Mouse (Mus musculus) CH12.LX (cell line): ENCODE measurements at regions not wholly inside any gene's neighbourhood (a gene's known extent, or its start where the extent isn't known, plus 50 kb on each side); places are given as distances from the start of the nearest gene placed in this dataset.
A peak's percentile ranks its signal among the peaks of the same experiment; 100 is the strongest.

Experiments
- DNase-seq: peaks from one replicate; pipeline ENCODE4 v3.0.0-alpha.2; 2013; ENCODE audit errors: extremely low read depth
- H3K27ac ChIP-seq: 2 replicates; pipeline ENCODE4 v1.5.1; 2012; ENCODE audit warnings: low read depth, mild to moderate bottlenecking, control low read depth, moderate library complexity; ENCODE audit not compliant: insufficient read depth
- H3K27me3 ChIP-seq: replicated peaks from 2 replicates; pipeline ENCODE3; 2012; ENCODE audit warnings: inconsistent platforms
- H3K36me3 ChIP-seq, 2 experiments: replicated peaks in 1 of 2; 2 replicates each; pipeline versions ENCODE3 to v1.6.1; 2012; ENCODE audit warnings: inconsistent platforms in 1 of 2, low read length in 1 of 2, mild to moderate bottlenecking in 1 of 2, mixed read lengths in 1 of 2, moderate library complexity in 1 of 2; ENCODE audit not compliant: control insufficient read depth in 1 of 2, insufficient read depth in 1 of 2
- H3K4me1 ChIP-seq, 2 experiments: 2 replicates each; pipeline ENCODE4 v1.6.1; 2012; ENCODE audit warnings: inconsistent platforms in 1 of 2, moderate library complexity in 1 of 2; ENCODE audit not compliant: insufficient read depth in 2 of 2, control insufficient read depth in 1 of 2
- H3K4me2 ChIP-seq: 2 replicates; pipeline ENCODE4 v1.6.1; 2012; ENCODE audit warnings: low read depth, mild to moderate bottlenecking, control low read depth; ENCODE audit not compliant: poor library complexity, insufficient read depth, severe bottlenecking
- H3K4me3 ChIP-seq, 3 experiments: fragments of 150-350 bp in 1 of 3; sonication (generic) in 1 of 3; replicated peaks in 1 of 3; 2 replicates each; pipeline versions ENCODE3 to v1.5.1; 2011 to 2012; ENCODE audit warnings: low read depth in 2 of 3, low read length in 2 of 3, mild to moderate bottlenecking in 2 of 3, moderate library complexity in 2 of 3, control low read depth in 1 of 3, improper control_type of control experiment in 1 of 3, inconsistent platforms in 1 of 3, mixed read lengths in 1 of 3; ENCODE audit not compliant: poor library complexity in 1 of 3
- H3K79me2 ChIP-seq: replicated peaks from 2 replicates; pipeline ENCODE4 v1.6.1; 2012; ENCODE audit warnings: mild to moderate bottlenecking, moderate library complexity; ENCODE audit not compliant: control insufficient read depth, poor library complexity, insufficient read depth, severe bottlenecking; ENCODE audit errors: extremely low read depth
- H3K9ac ChIP-seq: 2 replicates; pipeline ENCODE4 v1.6.1; 2012; ENCODE audit warnings: low read depth, mild to moderate bottlenecking, control low read depth, moderate library complexity; ENCODE audit not compliant: insufficient read depth
- H3K9me3 ChIP-seq: replicated peaks from 2 replicates; pipeline ENCODE3; 2012; ENCODE audit warnings: low read length, inconsistent platforms, mixed read lengths
- BHLHE40 ChIP-seq: IDR thresholded peaks from 2 replicates; pipeline ENCODE4 v1.6.1; 2011; ENCODE audit warnings: mild to moderate bottlenecking, low read depth, low read length, improper control_type of control experiment
- CHD1 ChIP-seq: IDR thresholded peaks from 2 replicates; pipeline ENCODE4 v1.6.1; 2012; ENCODE audit warnings: low read depth, low read length, improper control_type of control experiment, inconsistent platforms
- CHD2 ChIP-seq: IDR thresholded peaks from 2 replicates; pipeline ENCODE4 v1.6.1; 2011; ENCODE audit warnings: low read length, improper control_type of control experiment
- CTCF ChIP-seq, 2 experiments: IDR thresholded peaks in 1 of 2; conservative IDR thresholded peaks in 1 of 2; 2 replicates each; pipeline ENCODE4 v1.5.1; 2011 to 2012; ENCODE audit warnings: low read depth in 2 of 2, low read length in 2 of 2, improper control_type of control experiment in 1 of 2, inconsistent platforms in 1 of 2, mild to moderate bottlenecking in 1 of 2, moderate library complexity in 1 of 2
- E2F4 ChIP-seq: IDR thresholded peaks from 2 replicates; pipeline ENCODE4 v1.6.1; 2011; ENCODE audit warnings: low read depth, low read length, improper control_type of control experiment; ENCODE audit not compliant: insufficient replicate concordance
- EP300 ChIP-seq: IDR thresholded peaks from 2 replicates; pipeline ENCODE4 v1.6.1; 2011; ENCODE audit warnings: low read length, improper control_type of control experiment
- ETS1 ChIP-seq: conservative IDR thresholded peaks from 2 replicates; pipeline ENCODE4 v1.6.1; 2012; ENCODE audit warnings: low read depth, mild to moderate bottlenecking, inconsistent platforms, low read length, improper control_type of control experiment, moderate library complexity
- HCFC1 ChIP-seq: IDR thresholded peaks from 2 replicates; pipeline ENCODE4 v1.6.1; 2012; ENCODE audit warnings: low read depth, mild to moderate bottlenecking, inconsistent platforms, low read length, improper control_type of control experiment
- IRF4 ChIP-seq: IDR thresholded peaks from 2 replicates; pipeline ENCODE4 v1.6.1; 2014; ENCODE audit warnings: low read depth, mild to moderate bottlenecking, inconsistent platforms, low read length, improper control_type of control experiment
- JUN ChIP-seq: IDR thresholded peaks from 2 replicates; pipeline ENCODE4 v1.6.1; 2011; ENCODE audit warnings: low read depth, mild to moderate bottlenecking, low read length, improper control_type of control experiment, moderate library complexity; ENCODE audit not compliant: insufficient read depth
- JUND ChIP-seq: conservative IDR thresholded peaks from 2 replicates; pipeline ENCODE4 v1.6.1; 2011; ENCODE audit warnings: low read depth, low read length, improper control_type of control experiment
- KAT2A ChIP-seq: IDR thresholded peaks from 2 replicates; pipeline ENCODE4 v1.6.1; 2012; ENCODE audit warnings: low read length, improper control_type of control experiment, inconsistent platforms; ENCODE audit not compliant: insufficient replicate concordance
- MXI1 ChIP-seq: IDR thresholded peaks from 2 replicates; pipeline ENCODE4 v1.6.1; 2011; ENCODE audit warnings: mild to moderate bottlenecking, low read depth, low read length, improper control_type of control experiment
- MYC ChIP-seq: IDR thresholded peaks from 2 replicates; pipeline ENCODE4 v1.6.1; 2011; ENCODE audit warnings: low read depth, mild to moderate bottlenecking, improper control_type of control experiment, low read length
- NELFE ChIP-seq: IDR thresholded peaks from 2 replicates; pipeline ENCODE4 v1.6.1; 2011; ENCODE audit warnings: low read depth, low read length, improper control_type of control experiment
- NRF1 ChIP-seq: IDR thresholded peaks from 2 replicates; pipeline ENCODE4 v1.6.1; 2014; ENCODE audit warnings: low read depth, mild to moderate bottlenecking, inconsistent platforms, low read length, improper control_type of control experiment, moderate library complexity
- PAX5 ChIP-seq: IDR thresholded peaks from 2 replicates; pipeline ENCODE4 v1.6.1; 2012; ENCODE audit warnings: low read length, inconsistent platforms, mixed read lengths
- POLR2AphosphoS2 ChIP-seq: IDR thresholded peaks from 2 replicates; pipeline ENCODE4 v1.6.1; 2011; ENCODE audit warnings: low read depth, low read length, improper control_type of control experiment
- RAD21 ChIP-seq: IDR thresholded peaks from 2 replicates; pipeline ENCODE4 v1.6.1; 2011; ENCODE audit warnings: low read depth, mild to moderate bottlenecking, low read length, improper control_type of control experiment, moderate library complexity
- SMC3 ChIP-seq: IDR thresholded peaks from 2 replicates; pipeline ENCODE4 v1.6.1; 2011; ENCODE audit warnings: low read depth, low read length, improper control_type of control experiment
- TCF12 ChIP-seq: IDR thresholded peaks from 2 replicates; pipeline ENCODE4 v1.6.1; 2014; ENCODE audit warnings: low read depth, mild to moderate bottlenecking, inconsistent platforms, low read length, improper control_type of control experiment
- USF1 ChIP-seq: IDR thresholded peaks from 2 replicates; pipeline ENCODE4 v1.6.1; 2014; ENCODE audit warnings: low read depth, mild to moderate bottlenecking, inconsistent platforms, low read length, improper control_type of control experiment
- USF2 ChIP-seq: conservative IDR thresholded peaks from 2 replicates; pipeline ENCODE4 v1.6.1; 2011; ENCODE audit warnings: low read depth, low read length, improper control_type of control experiment
- ZKSCAN1 ChIP-seq: IDR thresholded peaks from 2 replicates; pipeline ENCODE4 v1.6.1; 2012; ENCODE audit warnings: low read depth, inconsistent platforms, low read length, improper control_type of control experiment, borderline replicate concordance
- dilution Hi-C: fragments of 300-500 bp; cut with MboI; formaldehyde crosslinking; loops from 2 replicates; pipeline ENCODE4 v1.14.3; 2020; ENCODE audit warnings: low sequenced_read_pairs; ENCODE audit not compliant: extremely low pct_unique_long_range_greater_than_20kb, extremely low pct_ligation_motif_present
- in situ Hi-C: fragments of 300-500 bp; cut with MboI; formaldehyde crosslinking; loops from 3 replicates; pipeline ENCODE4 v1.14.3; 2019; ENCODE audit warnings: low sequenced_read_pairs, low pct_ligation_motif_present, low pct_unique_long_range_greater_than_20kb, mixed read lengths

DNA sequence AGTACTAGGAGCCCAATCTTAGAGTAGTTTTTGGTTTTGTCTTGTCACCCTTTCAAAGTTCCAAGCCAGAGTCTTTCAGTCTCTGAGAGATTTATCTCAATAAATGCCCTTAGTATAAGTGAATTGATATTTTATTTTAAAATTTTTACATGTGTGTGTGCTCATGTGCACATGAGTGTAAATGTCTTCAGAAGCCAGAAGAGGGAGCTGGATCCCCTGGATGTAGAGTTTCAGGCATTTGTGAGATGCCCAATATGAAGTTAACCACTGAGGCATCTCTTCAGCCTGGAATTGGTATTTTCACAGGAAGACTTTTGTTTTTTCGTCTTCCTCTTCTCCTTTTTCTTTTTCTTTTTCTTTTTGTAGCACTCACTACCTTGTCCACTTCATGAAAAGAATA, 262.3 kb upstream of the Eif4g2 start:
- H3K4me2 ChIP-seq = no peak overlapping the region
- TF ChIP-seq NELFE = no peak
- TF ChIP-seq CTCF (conservative IDR thresholded peaks at IDR 0.05 in 1 of 2, IDR thresholded peaks at IDR 0.05 in 1 of 2; ENCODE audit: low read depth in 2 of 2, low read length in 2 of 2) = peak in 1 of 2 experiments; percentile 61; a peak in 2 of 4 replicates
- no peak for TF ChIP-seq E2F4
- no peak for TF ChIP-seq HCFC1
- peak; percentile 60 for TF ChIP-seq RAD21
- TF ChIP-seq USF2 = no peak
- no peak for TF ChIP-seq NRF1
- no peak for TF ChIP-seq CHD1
- no peak for TF ChIP-seq EP300
- TF ChIP-seq ETS1 = no peak
- TF ChIP-seq ZKSCAN1 = no peak
- TF ChIP-seq SMC3 = peak; percentile 49
- TF ChIP-seq KAT2A = no peak
- TF ChIP-seq POLR2AphosphoS2 = no peak
- no peak for TF ChIP-seq MXI1
- no peak for TF ChIP-seq JUND
- TF ChIP-seq MYC = no peak
- TF ChIP-seq, all 38 proteins: peak for 3
- H3K27ac ChIP-seq = no peak overlapping the region
- no peaks in the 10 kb centered on the region for H3K27me3 ChIP-seq
- in situ Hi-C loops = no loop called here
- H3K79me2 ChIP-seq = no peaks in the 10 kb centered on the region
- no peaks in the 10 kb centered on the region for H3K36me3 ChIP-seq
- no peak overlapping the region for H3K9ac ChIP-seq
- H3K9me3 ChIP-seq = peaks cover 3% of the 10 kb centered on the region
- H3K4me1 ChIP-seq = no peaks in the 10 kb centered on the region
- no peak overlapping the region for H3K4me3 ChIP-seq
- DNase-seq = peak; percentile 34
- dilution Hi-C loops = no loop called here

DNA sequence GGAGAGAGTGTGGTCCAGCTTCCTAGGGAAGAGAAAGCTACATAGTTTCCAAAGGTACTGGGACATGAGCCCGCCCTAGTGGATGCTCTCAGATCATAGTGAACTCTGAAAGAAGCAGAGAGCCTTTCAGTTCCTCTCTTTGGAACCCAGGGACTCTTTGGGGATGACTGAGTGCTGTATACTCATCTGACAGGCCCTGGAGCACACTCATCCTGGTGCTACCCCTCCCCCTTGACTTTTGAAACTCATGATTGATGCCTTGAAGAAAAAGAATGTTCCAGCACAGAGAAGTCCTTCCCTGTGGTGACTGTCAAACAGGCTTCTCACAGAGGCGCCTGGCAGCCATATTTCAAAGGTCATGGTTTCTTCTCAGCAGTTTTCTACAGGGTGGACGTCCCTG, 254.2 kb upstream of the Eif4g2 start:
- peak; percentile 86 for DNase-seq
- dilution Hi-C loops (no loop called here), in situ Hi-C loops (no loop called here)

More for the DNA sequence above, 254.2 kb upstream of the Eif4g2 start:
- H3K36me3 ChIP-seq = no peaks in the 10 kb centered on the region
- peaks cover 6% of the 10 kb centered on the region for H3K9me3 ChIP-seq
- peaks cover 0 to 21% of the 10 kb centered on the region in 2 experiments; a peak in 2 of 4 replicates for H3K4me1 ChIP-seq
- no peak overlapping the region for H3K27ac ChIP-seq
- no peak overlapping the region for H3K4me3 ChIP-seq
- no peak overlapping the region for H3K4me2 ChIP-seq
- H3K9ac ChIP-seq = no peak overlapping the region
- no peaks in the 10 kb centered on the region for H3K27me3 ChIP-seq
- TF ChIP-seq JUN (peak; percentile 10; the same call in 1 of the 2 replicates), PAX5 (no peak), BHLHE40 (0 out of 2 replicates have a peak, but pooled peaks have one; percentile 12), TCF12 (no peak), USF1 (no peak), EP300 (peak; percentile 85), IRF4 (peak; percentile 79), CHD2 (peak; percentile 67; the same call in 1 of the 2 replicates)
- no peaks in the 10 kb centered on the region for H3K79me2 ChIP-seq
